Mouse (Mus musculus): ENCODE data around the gene Vmn1r122. TPM values are rescaled to one million over a fixed set of nuclear protein-coding genes. Genes with fewer than 3 reads are reported as not detected.
"Not testable (repeated sequence)": the region's sequence is repeated elsewhere in the genome, so short reads cannot be mapped to it uniquely, and the experiment has no call there.

The Vmn1r122 gene
- total RNA-seq (2015) (not detected in 2 replicates), total RNA-seq (2017) (not detected in 2 replicates)

GRCm38 (mm10) chr7:21134028-21134427 lies at the start of gene Vmn1r122:
TSS of gene Vmn1r122 (minus strand) at chr7:21134128.
- ATAC-seq (replicated peaks; ENCODE audit: poor library complexity) = not testable (repeated sequence)

- not testable (repeated sequence) for ATAC-seq (replicated peaks; ENCODE audit: poor library complexity)
Observed at GRCm38 (mm10) chr7:21161885-21162284, 28.0 kb upstream of the Vmn1r122 start, which contains the start of gene Vmn1r123. TSS of gene Vmn1r123 (plus strand) at chr7:21162185.

- not testable (repeated sequence) for ATAC-seq (replicated peaks; ENCODE audit: poor library complexity)
Observed at GRCm38 (mm10) chr7:21098413-21098812, 35.5 kb downstream of the Vmn1r122 start, which contains the start of gene Vmn1r121. TSS of gene Vmn1r121 (minus strand) at chr7:21098513.

Other genes with a start within 250 kb of the Vmn1r122 start
- gene Vmn1r118, start 221.8 kb downstream of the Vmn1r122 start, total RNA-seq (2015) = not detected in 2 replicates
- gene Vmn1r118, start 221.8 kb downstream of the Vmn1r122 start, total RNA-seq (2017) = not detected in 2 replicates
- not detected in 2 replicates for gene Vmn1r119, start 121.7 kb downstream of the Vmn1r122 start, total RNA-seq (2015)
- not detected in 2 replicates for gene Vmn1r119, start 121.7 kb downstream of the Vmn1r122 start, total RNA-seq (2017)
- not detected in 2 replicates for gene Vmn1r120, start 80.3 kb downstream of the Vmn1r122 start, total RNA-seq (2015)
- not detected in 2 replicates for gene Vmn1r120, start 80.3 kb downstream of the Vmn1r122 start, total RNA-seq (2017)
- gene Vmn1r121, start 35.6 kb downstream of the Vmn1r122 start, total RNA-seq (2015) = not detected in 2 replicates
- gene Vmn1r121, start 35.6 kb downstream of the Vmn1r122 start, total RNA-seq (2017) = not detected in 2 replicates
- not detected in 2 replicates for gene Vmn1r123, start 28.1 kb upstream of the Vmn1r122 start, total RNA-seq (2015)
- not detected in 2 replicates for gene Vmn1r123, start 28.1 kb upstream of the Vmn1r122 start, total RNA-seq (2017)
- not detected in 2 replicates for gene Gm5157, start 56.3 kb upstream of the Vmn1r122 start, total RNA-seq (2015)
- gene Gm5157, start 56.3 kb upstream of the Vmn1r122 start, total RNA-seq (2017) = not detected in 2 replicates
- gene Vmn1r124, start 126.5 kb upstream of the Vmn1r122 start, total RNA-seq (2015) = not detected in 2 replicates
- gene Vmn1r124, start 126.5 kb upstream of the Vmn1r122 start, total RNA-seq (2017) = not detected in 2 replicates
- gene Vmn1r125, start 138.1 kb upstream of the Vmn1r122 start, total RNA-seq (2015) = not detected in 2 replicates
- not detected in 2 replicates for gene Vmn1r125, start 138.1 kb upstream of the Vmn1r122 start, total RNA-seq (2017)
- not detected in 2 replicates for gene Vmn1r126, start 167.3 kb upstream of the Vmn1r122 start, total RNA-seq (2015)
- not detected in 2 replicates for gene Vmn1r126, start 167.3 kb upstream of the Vmn1r122 start, total RNA-seq (2017)
- not detected in 2 replicates for gene Vmn1r127, start 185.7 kb upstream of the Vmn1r122 start, total RNA-seq (2015)
- gene Vmn1r127, start 185.7 kb upstream of the Vmn1r122 start, total RNA-seq (2017) = not detected in 2 replicates
- not detected in 2 replicates for gene Vmn1r128, start 215.2 kb upstream of the Vmn1r122 start, total RNA-seq (2015)
- gene Vmn1r128, start 215.2 kb upstream of the Vmn1r122 start, total RNA-seq (2017) = not detected in 2 replicates
- gene Vmn1r129, start 227.2 kb upstream of the Vmn1r122 start, total RNA-seq (2015) = not detected in 2 replicates
- not detected in 2 replicates for gene Vmn1r129, start 227.2 kb upstream of the Vmn1r122 start, total RNA-seq (2017)